In genomic region chr1:132190621-132191092, GRCm38 (mm10) we compare ENCODE assay signal across 8 mouse cellular contexts. TPM values are rescaled to one million over a fixed set of nuclear protein-coding genes. Genes with fewer than 3 reads are reported as not detected.
A peak's percentile ranks its signal among the peaks of the same experiment; 100 is the strongest.
DNase-seq lines count a peak whose midpoint lies in the region; ATAC-seq and TF ChIP-seq lines count a peak whose summit lies in the region.
"Had no signal": no experiment of that assay in that cellular context is flagged by ENCODE, and none has a peak within 500 bp of the region (broad histone marks: within the 10 kb centered on the region; RNA-seq: fewer than 3 reads in every experiment).

No protein-coding gene starts in this region.

- H3K27ac ChIP-seq in kidney, postnatal 0 days, result no peak overlapping the region
- no peak overlapping the region for H3K27ac ChIP-seq in cortical plate, adult 2 months (ENCODE audit: insufficient read depth, low read length)
- H3K27ac ChIP-seq in forebrain, embryonic 13.5 days, result peak overlapping the region; percentile 99
- no peak overlapping the region for H3K27ac ChIP-seq in liver, embryonic 13.5 days
- H3K27ac ChIP-seq: macrophage had no signal

- no peaks in the 10 kb centered on the region for H3K36me3 ChIP-seq in kidney, postnatal 0 days (ENCODE audit: insufficient read depth, low read length)
- peaks cover 5% of the 10 kb centered on the region; the same call in 1 of the 2 replicates for H3K36me3 ChIP-seq in forebrain, embryonic 13.5 days (ENCODE audit: poor library complexity, severe bottlenecking)
- no peaks in the 10 kb centered on the region for H3K36me3 ChIP-seq in liver, embryonic 13.5 days

- peak overlapping the region; percentile 98 for H3K4me2 ChIP-seq in kidney, postnatal 0 days (ENCODE audit: low read length)
- peak overlapping the region; percentile 76 for H3K4me2 ChIP-seq in forebrain, embryonic 13.5 days
- peak overlapping the region; percentile 71 for H3K4me2 ChIP-seq in liver, embryonic 13.5 days

- 0 out of 2 replicates have a peak, but pooled peaks have one; percentile 8 for TF ChIP-seq CTCF in kidney, postnatal 0 days (IDR thresholded peaks at IDR 0.05; ENCODE audit: low read depth)
- TF ChIP-seq CTCF in cortical plate, adult 2 months (IDR thresholded peaks at IDR 0.05; ENCODE audit: extremely low read depth, insufficient read depth, low read length), result no peak

- peak overlapping the region; percentile 50 for H3K9ac ChIP-seq in kidney, postnatal 0 days (ENCODE audit: low read depth, low read length)
- H3K9ac ChIP-seq in forebrain, embryonic 13.5 days, result peak overlapping the region; percentile 100
- no peak overlapping the region for H3K9ac ChIP-seq in liver, embryonic 13.5 days

- no peaks in the 10 kb centered on the region for H3K9me3 ChIP-seq in kidney, postnatal 0 days (replicated peaks; ENCODE audit: low read length)
- H3K9me3 ChIP-seq in forebrain, embryonic 13.5 days (replicated peaks), result no peaks in the 10 kb centered on the region
- H3K9me3 ChIP-seq in liver, embryonic 13.5 days (replicated peaks), result no peaks in the 10 kb centered on the region

- 1% methylated on average over 54 of the region's 62 CpGs for WGBS in kidney, postnatal 0 days
- under 1% methylated on average over 58 of the region's 62 CpGs for WGBS in forebrain, embryonic 13.5 days
- under 1% methylated on average over 58 of the region's 62 CpGs for WGBS in liver, embryonic 13.5 days (ENCODE audit: insufficient replicate concordance)

- no peak for TF ChIP-seq POLR2A in cortical plate, adult 2 months (IDR thresholded peaks at IDR 0.05; ENCODE audit: extremely low read depth, insufficient read depth, low read length)

- H3K4me3 ChIP-seq in kidney, postnatal 0 days (replicated peaks; ENCODE audit: low read depth, low read length), result peak overlapping the region; percentile 52
- H3K4me3 ChIP-seq in cortical plate, adult 2 months (ENCODE audit: insufficient read depth, low read length), result peak overlapping the region; percentile 42
- peak overlapping the region; percentile 90 for H3K4me3 ChIP-seq in forebrain, embryonic 13.5 days
- peak overlapping the region; percentile 51 for H3K4me3 ChIP-seq in liver, embryonic 13.5 days (replicated peaks)

- H3K27me3 ChIP-seq in kidney, postnatal 0 days (ENCODE audit: insufficient read depth, low read length), result peaks cover 34% of the 10 kb centered on the region; the same call in 1 of the 2 replicates
- H3K27me3 ChIP-seq in forebrain, embryonic 13.5 days, result peaks cover 5% of the 10 kb centered on the region; the same call in 1 of the 2 replicates
- peaks cover 92% of the 10 kb centered on the region for H3K27me3 ChIP-seq in liver, embryonic 13.5 days

- DNase-seq in kidney, postnatal 0 days (ENCODE audit: low spot score), result peak; percentile 20
- DNase-seq in kidney, postnatal 25 days, result no peak
- no peak for DNase-seq in liver, embryonic 13.5 days
- DNase-seq in testis, postnatal 10 days (ENCODE audit: low spot score), result peak; percentile 62
- DNase-seq in right cerebral cortex, adult 2 months (ENCODE audit: low spot score in 2 of 2), result no peak

- H3K4me1 ChIP-seq in kidney, postnatal 0 days (replicated peaks; ENCODE audit: insufficient read depth, low read length), result peaks cover 7% of the 10 kb centered on the region; the same call in 1 of the 2 replicates
- H3K4me1 ChIP-seq in cortical plate, adult 2 months (ENCODE audit: control insufficient read depth, insufficient read depth, low read length), result no peaks in the 10 kb centered on the region
- peaks cover 46% of the 10 kb centered on the region for H3K4me1 ChIP-seq in forebrain, embryonic 13.5 days
- peaks cover 10% of the 10 kb centered on the region; the same call in 1 of the 2 replicates for H3K4me1 ChIP-seq in liver, embryonic 13.5 days (replicated peaks)

- ATAC-seq in kidney, postnatal 0 days (replicated peaks; ENCODE audit: low FRiP score, low read depth), result 0 out of 2 replicates have a peak, but pooled peaks have one; percentile 19
- peak; percentile 41 for ATAC-seq in forebrain, embryonic 13.5 days
- no peak for ATAC-seq in liver, embryonic 13.5 days (ENCODE audit: low read depth)

RNA-seq across cellular contexts. Expression of gene Lemd1, which starts 0.6 kb away (rescaled TPM):
- 0.37 and 0.80 TPM in 2 replicates for polyA plus RNA-seq in kidney, postnatal 0 days (2015; fragmentation: Nextera tagmentation; extraction: Ambion mirVana)
- polyA plus RNA-seq in cortical plate, adult 2 months (2012; rRNA removed), result 7.5 and 10.7 TPM in 2 replicates
- 14.3 and 17.0 TPM in 2 replicates for polyA plus RNA-seq in forebrain, embryonic 13.5 days (2015; fragmentation: Nextera tagmentation; extraction: Ambion mirVana)
- not detected in 2 replicates for polyA plus RNA-seq in liver, embryonic 13.5 days (2015; fragmentation: Nextera tagmentation; extraction: Ambion mirVana)
- polyA plus RNA-seq: macrophage had no signal

RNA-seq across cellular contexts. Expression of gene AC124108.1, which starts 0.6 kb away (rescaled TPM):
- polyA plus RNA-seq in kidney, postnatal 0 days (2015; fragmentation: Nextera tagmentation; extraction: Ambion mirVana), result 0.07 and 0.13 TPM in 2 replicates
- 6.2 and 7.7 TPM in 2 replicates for polyA plus RNA-seq in cortical plate, adult 2 months (2012; rRNA removed)
- polyA plus RNA-seq in forebrain, embryonic 13.5 days (2015; fragmentation: Nextera tagmentation; extraction: Ambion mirVana), result 3.4 and 3.9 TPM in 2 replicates
- not detected in 2 replicates for polyA plus RNA-seq in liver, embryonic 13.5 days (2015; fragmentation: Nextera tagmentation; extraction: Ambion mirVana)
- polyA plus RNA-seq: macrophage had no signal

RNA-seq across cellular contexts. Expression of gene Gm10188, which starts 38.9 kb away (rescaled TPM):
- not detected in 2 replicates for polyA plus RNA-seq in kidney, postnatal 0 days (2015; fragmentation: Nextera tagmentation; extraction: Ambion mirVana)
- not detected in 2 replicates for polyA plus RNA-seq in cortical plate, adult 2 months (2012; rRNA removed)
- 1.0 and 1.1 TPM in 2 replicates for polyA plus RNA-seq in forebrain, embryonic 13.5 days (2015; fragmentation: Nextera tagmentation; extraction: Ambion mirVana)
- polyA plus RNA-seq in liver, embryonic 13.5 days (2015; fragmentation: Nextera tagmentation; extraction: Ambion mirVana), result not detected in 2 replicates
- polyA plus RNA-seq: macrophage had no signal

RNA-seq across cellular contexts. Expression of gene Cdk18, which starts 51.2 kb away (rescaled TPM):
- 10.3 and 11.7 TPM in 2 replicates for polyA plus RNA-seq in kidney, postnatal 0 days (2015; fragmentation: Nextera tagmentation; extraction: Ambion mirVana)
- polyA plus RNA-seq in cortical plate, adult 2 months (2012; rRNA removed), result 24.9 and 30.0 TPM in 2 replicates
- polyA plus RNA-seq in forebrain, embryonic 13.5 days (2015; fragmentation: Nextera tagmentation; extraction: Ambion mirVana), result 0.23 and 0.59 TPM in 2 replicates
- 1.1 and 1.4 TPM in 2 replicates for polyA plus RNA-seq in liver, embryonic 13.5 days (2015; fragmentation: Nextera tagmentation; extraction: Ambion mirVana)

Comparison
In these comparisons a context has a peak if more than half of its experiments do, and no peak if none do; other contexts are left out.
1. DNase-seq: peak in kidney, postnatal 0 days (single experiment) and testis, postnatal 10 days (single experiment); none in kidney, postnatal 25 days (0 of 2), liver, embryonic 13.5 days (single experiment) and right cerebral cortex, adult 2 months (0 of 2).
2. Peak in every context shown above with its lines, with median percentiles within 50 percentile points of each other: H3K4me2 ChIP-seq and H3K4me3 ChIP-seq.